Mouse (Mus musculus) CD4-positive helper T cell, adult 2 months (primary cell): ENCODE results near the gene Nos1ap.

Experiments used
- DNase-seq: peaks from one replicate; pipeline ENCODE4 v3.0.0-alpha.2; 2012; ENCODE audit warnings: low read depth, missing footprints, low spot score

The Nos1ap gene

GRCm38 (mm10) chr1:170368864-170369263 lies 220.8 kb downstream of the Nos1ap start:
- DNase-seq = no peak

- DNase-seq = no peak
These were observed 222.5 kb downstream of the Nos1ap start for GRCm38 (mm10) chr1:170366981-170367700.

GRCm38 (mm10) chr1:170363746-170364145 lies 225.9 kb downstream of the Nos1ap start:
- no peak for DNase-seq

GRCm38 (mm10) chr1:170360183-170360915 lies 229.3 kb downstream of the Nos1ap start:
- DNase-seq = no peak

- no peak for DNase-seq
These were observed 236.3 kb downstream of the Nos1ap start for GRCm38 (mm10) chr1:170353335-170353734.

- no peak for DNase-seq
These were observed 238.6 kb downstream of the Nos1ap start for GRCm38 (mm10) chr1:170351080-170351479.

- DNase-seq = no peak
These were observed 243.4 kb downstream of the Nos1ap start for GRCm38 (mm10) chr1:170346266-170346665.

- no peak for DNase-seq
These were observed 245.8 kb downstream of the Nos1ap start for GRCm38 (mm10) chr1:170343906-170344305.

- DNase-seq = no peak
These were observed 246.6 kb downstream of the Nos1ap start for GRCm38 (mm10) chr1:170343081-170343480.

- DNase-seq = no peak
These were observed 249.7 kb downstream of the Nos1ap start for GRCm38 (mm10) chr1:170339943-170340342.

GRCm38 (mm10) chr1:170332775-170333174 lies 256.9 kb downstream of the Nos1ap start:
- no peak for DNase-seq

- no peak for DNase-seq
These were observed 257.7 kb downstream of the Nos1ap start for GRCm38 (mm10) chr1:170331926-170332325.

GRCm38 (mm10) chr1:170325277-170325676 lies 264.4 kb downstream of the Nos1ap start:
- no peak for DNase-seq

- no peak for DNase-seq
These were observed 265.3 kb downstream of the Nos1ap start for GRCm38 (mm10) chr1:170324312-170324711.

GRCm38 (mm10) chr1:170323001-170323400 lies 266.7 kb downstream of the Nos1ap start:
- no peak for DNase-seq

GRCm38 (mm10) chr1:170322046-170322445 lies 267.6 kb downstream of the Nos1ap start:
- DNase-seq = no peak

GRCm38 (mm10) chr1:170311431-170311830 lies 278.2 kb downstream of the Nos1ap start:
- DNase-seq = no peak

- DNase-seq = no peak
These were observed 281.2 kb downstream of the Nos1ap start, which contains the start of gene Spata46 for GRCm38 (mm10) chr1:170308503-170308902. TSS of gene Spata46 (plus strand) at chr1:170308803.

- no peak for DNase-seq
These were observed 283.4 kb downstream of the Nos1ap start, which contains the start of gene Gm7694 for GRCm38 (mm10) chr1:170306232-170306631. TSS of gene Gm7694 (minus strand) at chr1:170306332.

GRCm38 (mm10) chr1:170305002-170305401 lies 284.7 kb downstream of the Nos1ap start:
- no peak for DNase-seq

- DNase-seq = no peak
These were observed 286.6 kb downstream of the Nos1ap start for GRCm38 (mm10) chr1:170303103-170303502.

GRCm38 (mm10) chr1:170302456-170302855 lies 287.2 kb downstream of the Nos1ap start:
- no peak for DNase-seq

GRCm38 (mm10) chr1:170301686-170302085 lies 288.0 kb downstream of the Nos1ap start:
- no peak for DNase-seq
